8 mouse cellular contexts compared by ENCODE assay signal in the genomic region with DNA sequence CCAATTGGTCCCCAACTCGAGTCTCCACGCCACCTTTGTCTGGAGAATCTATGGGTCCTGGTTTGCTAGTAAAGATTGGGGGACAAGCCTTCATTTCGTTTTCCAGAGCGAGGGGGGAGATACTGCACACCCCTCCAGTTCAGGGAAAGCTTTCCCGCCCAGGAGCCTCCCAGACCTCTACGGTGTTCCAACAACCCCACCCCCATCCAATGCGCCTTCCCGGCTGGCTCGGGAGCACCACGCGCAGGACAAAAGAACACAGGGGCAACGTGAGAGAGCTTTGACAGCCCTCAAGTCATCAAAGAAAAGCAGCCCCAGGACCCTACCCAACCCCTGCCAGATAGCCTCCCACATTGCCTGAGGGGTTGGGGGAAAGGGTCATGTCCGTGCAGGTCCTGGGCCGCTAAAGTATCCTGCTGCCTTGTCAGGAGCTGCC. TPM values are rescaled to one million over a fixed set of nuclear protein-coding genes. Genes with fewer than 3 reads are reported as not detected.
DNase-seq lines count a peak whose midpoint lies in the region; ATAC-seq and TF ChIP-seq lines count a peak whose summit lies in the region.

No protein-coding gene starts in this region.

- H3K36me3 ChIP-seq in ES-Bruce4 (ENCODE audit: control insufficient read depth, insufficient read depth, low read length, poor library complexity, severe bottlenecking) (no peaks in the 10 kb centered on the region), myocyte (ENCODE audit: control insufficient read depth, insufficient read depth) (no peaks in the 10 kb centered on the region)
- no peaks in the 10 kb centered on the region for H3K36me3 ChIP-seq in embryonic facial prominence, embryonic 11.5 days (replicated peaks; ENCODE audit: control insufficient read depth, insufficient read depth, low read depth, low read length)
- H3K36me3 ChIP-seq in heart, embryonic 16.5 days (ENCODE audit: control insufficient read depth, insufficient read depth): no peaks in the 10 kb centered on the region

- TF ChIP-seq CTCF in ES-Bruce4 (IDR thresholded peaks at IDR 0.05; ENCODE audit: low read depth, low read length): no peak

- H3K27me3 ChIP-seq in ES-Bruce4 (ENCODE audit: control insufficient read depth, insufficient read depth, low read length, poor library complexity, severe bottlenecking) (peaks cover 4% of the 10 kb centered on the region; the same call in 1 of the 2 replicates), myocyte (ENCODE audit: control insufficient read depth, insufficient read depth, insufficient read length) (no peaks in the 10 kb centered on the region)
- H3K27me3 ChIP-seq in embryonic facial prominence, embryonic 11.5 days (ENCODE audit: control insufficient read depth, insufficient read depth, low read length): no peaks in the 10 kb centered on the region
- H3K27me3 ChIP-seq in heart, embryonic 16.5 days (ENCODE audit: control insufficient read depth, insufficient read depth, low read length): no peaks in the 10 kb centered on the region

- peaks cover 35% of the 10 kb centered on the region for H3K79me2 ChIP-seq in myocyte (ENCODE audit: control insufficient read depth, insufficient read depth)

- H3K9ac ChIP-seq in ES-Bruce4 (ENCODE audit: low read depth, poor library complexity, severe bottlenecking): peak overlapping the region; percentile 70
- H3K9ac ChIP-seq in embryonic facial prominence, embryonic 11.5 days (replicated peaks; ENCODE audit: low read length): peak overlapping the region; percentile 82
- peak overlapping the region; percentile 83 for H3K9ac ChIP-seq in heart, embryonic 16.5 days (ENCODE audit: low read length)

- H3K4me2 ChIP-seq in embryonic facial prominence, embryonic 11.5 days (ENCODE audit: low read depth, low read length): peak overlapping the region; percentile 80
- H3K4me2 ChIP-seq in heart, embryonic 16.5 days (ENCODE audit: low read depth, low read length): peak overlapping the region; percentile 79
- peak overlapping the region; percentile 94 for H3K4me2 ChIP-seq in myocyte (ENCODE audit: low read depth)

- peak; percentile 38; the same call in 1 of the 2 replicates for TF ChIP-seq EP300 in ES-Bruce4 (IDR thresholded peaks at IDR 0.05; ENCODE audit: insufficient read depth, low read depth, low read length)

- H3K4me3 ChIP-seq in ES-Bruce4 (ENCODE audit: low read depth, low read length): peak overlapping the region; percentile 74
- peak overlapping the region; percentile 63 for H3K4me3 ChIP-seq in embryonic facial prominence, embryonic 11.5 days (ENCODE audit: low read depth, low read length)
- H3K4me3 ChIP-seq in heart, embryonic 16.5 days (ENCODE audit: low read length): peak overlapping the region; percentile 67
- H3K4me3 ChIP-seq in myocyte: peak overlapping the region; percentile 90

- DNase-seq in frontal cortex, postnatal 10 days (ENCODE audit: low spot score in 2 of 2): peak; percentile 23 to 28
- peak; percentile 81 for DNase-seq in embryonic facial prominence, embryonic 11.5 days (ENCODE audit: low spot score)
- peak; percentile 16 for DNase-seq in liver
- DNase-seq in layer of hippocampus, adult 9-10 months (ENCODE audit: low spot score): no peak

- H3K4me1 ChIP-seq in ES-Bruce4 (ENCODE audit: control insufficient read depth, insufficient read depth, low read length): peaks cover 1% of the 10 kb centered on the region
- H3K4me1 ChIP-seq in embryonic facial prominence, embryonic 11.5 days (ENCODE audit: control insufficient read depth, insufficient read depth, low read length): no peaks in the 10 kb centered on the region
- peaks cover 21% of the 10 kb centered on the region for H3K4me1 ChIP-seq in heart, embryonic 16.5 days (ENCODE audit: control insufficient read depth, insufficient read depth, low read length)

- H3K9me3 ChIP-seq in ES-Bruce4 (replicated peaks; ENCODE audit: control insufficient read depth, insufficient read depth, low read length, poor library complexity, severe bottlenecking): no peaks in the 10 kb centered on the region
- no peaks in the 10 kb centered on the region for H3K9me3 ChIP-seq in embryonic facial prominence, embryonic 11.5 days (replicated peaks; ENCODE audit: control insufficient read depth, low read length)
- H3K9me3 ChIP-seq in heart, embryonic 16.5 days (replicated peaks; ENCODE audit: control insufficient read depth, low read length): no peaks in the 10 kb centered on the region

- TF ChIP-seq POLR2A in ES-Bruce4 (IDR thresholded peaks at IDR 0.05; ENCODE audit: insufficient read depth, low read length) (no peak), myocyte (IDR thresholded peaks at IDR 0.05; ENCODE audit: insufficient read length, low read depth) (no peak)

- ATAC-seq in frontal cortex, adult (ENCODE audit: low TSS enrichment): no peak
- ATAC-seq in embryonic facial prominence, embryonic 11.5 days (replicated peaks; ENCODE audit: insufficient number of reproducible peaks, low FRiP score, low TSS enrichment, low read depth): peak; percentile 37
- no peak; the same call in 1 of the 2 replicates for ATAC-seq in heart, embryonic 16.5 days (replicated peaks; ENCODE audit: extremely low read depth, insufficient read depth, low FRiP score)

- WGBS in embryonic facial prominence, embryonic 11.5 days: under 1% methylated on average over 14 of the region's 14 CpGs
- 1% methylated on average over 14 of the region's 14 CpGs for WGBS in heart, embryonic 16.5 days

- 0 out of 2 replicates have a peak overlapping the region, but pooled peaks have one; percentile 20 for H3K27ac ChIP-seq in ES-Bruce4 (ENCODE audit: insufficient read depth, low read length)
- H3K27ac ChIP-seq in embryonic facial prominence, embryonic 11.5 days (replicated peaks; ENCODE audit: low read depth, low read length): peak overlapping the region; percentile 81
- peak overlapping the region; percentile 91 for H3K27ac ChIP-seq in heart, embryonic 16.5 days (ENCODE audit: low read length)

- peak overlapping the region; percentile 7 for H3ac ChIP-seq in myocyte (ENCODE audit: control insufficient read depth, insufficient read length)

TF ChIP-seq in myocyte, 11 proteins besides CTCF, POLR2A, EP300 and RAD21:
- TF ChIP-seq POLR2AphosphoS2 (IDR thresholded peaks at IDR 0.05; ENCODE audit: insufficient read length, low read depth) (peak; percentile 15), REST (IDR thresholded peaks at IDR 0.05; ENCODE audit: insufficient read depth, insufficient read length) (no peak)
TF ChIP-seq in myocyte: peak in this region for 1.

RNA-seq across cellular contexts. Expression of gene Vcan, which starts 1.2 kb away (rescaled TPM):
- polyA plus RNA-seq in ES-Bruce4 (2011; ENCODE audit: insufficient read depth, insufficient read length, low read depth, missing spikeins) (27.4 and 29.6 TPM in 2 replicates), myocyte (2012; fragmentation: generic; extraction: Trizol) (23.9 TPM)
- 105 and 108 TPM in 2 replicates for polyA plus RNA-seq in embryonic facial prominence, embryonic 11.5 days (2014; fragmentation: Nextera tagmentation; extraction: Ambion mirVana)
- 36.5 and 46.5 TPM in 2 replicates for polyA plus RNA-seq in heart, embryonic 16.5 days (2015; fragmentation: Nextera tagmentation; extraction: Ambion mirVana)

Comparison
In these comparisons a context has a peak if more than half of its experiments do, and no peak if none do; other contexts are left out.
1. H3K27ac ChIP-seq: peak in every context shown above with its lines; median percentile 91 in heart, embryonic 16.5 days; 81 in embryonic facial prominence, embryonic 11.5 days; 20 in ES-Bruce4.